Mouse (Mus musculus): ENCODE results near the gene Iqcc. TPM values are rescaled to one million over a fixed set of nuclear protein-coding genes. Genes with fewer than 3 reads are reported as not detected.

Iqcc gene
- polyA plus RNA-seq, 1 experiment from 2014 or later: 23.5 TPM

DNA sequence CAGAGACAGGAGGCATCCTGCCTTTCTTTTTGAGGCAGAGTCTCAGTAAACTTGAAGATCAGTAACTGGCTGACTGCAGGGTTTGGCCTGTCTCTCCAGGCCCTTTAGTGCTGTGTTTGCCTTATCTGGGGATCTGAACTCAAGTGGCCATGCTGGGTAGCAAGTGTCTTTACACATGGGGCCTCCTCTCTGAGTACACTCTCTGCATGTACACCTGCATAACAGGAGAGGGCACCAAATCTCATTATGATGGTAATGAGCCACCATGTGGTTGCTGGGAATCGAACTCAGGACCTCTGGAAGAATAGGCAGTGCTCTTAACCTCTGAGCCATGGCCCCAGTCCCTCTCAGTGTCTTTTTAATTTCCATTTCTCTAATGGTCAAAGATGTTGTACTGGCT, 36.6 kb downstream of the Iqcc start:
- Histone ChIP-seq H3K9ac (replicated peaks; ENCODE audit: low read length) (no peak overlapping the region), H3K9me3 (replicated peaks; ENCODE audit: control insufficient read depth, low read length) (no peaks in the 10 kb centered on the region), H3K4me2 (ENCODE audit: low read depth, low read length) (no peak overlapping the region), H3K4me3 (ENCODE audit: low read depth, low read length) (no peak overlapping the region), H3K27ac (replicated peaks; ENCODE audit: low read depth, low read length) (no peak overlapping the region), H3K4me1 (ENCODE audit: control insufficient read depth, insufficient read depth, low read length) (no peaks in the 10 kb centered on the region), H3K36me3 (replicated peaks; ENCODE audit: control insufficient read depth, insufficient read depth, low read depth, low read length) (no peaks in the 10 kb centered on the region), H3K27me3 (ENCODE audit: control insufficient read depth, insufficient read depth, low read length) (no peaks in the 10 kb centered on the region)
- DNase-seq (ENCODE audit: low spot score) (no peak), ATAC-seq (replicated peaks; ENCODE audit: insufficient number of reproducible peaks, low FRiP score, low TSS enrichment, low read depth) (no peak)
- WGBS: 94% methylated on average over 1 of the region's 1 CpGs

DNA sequence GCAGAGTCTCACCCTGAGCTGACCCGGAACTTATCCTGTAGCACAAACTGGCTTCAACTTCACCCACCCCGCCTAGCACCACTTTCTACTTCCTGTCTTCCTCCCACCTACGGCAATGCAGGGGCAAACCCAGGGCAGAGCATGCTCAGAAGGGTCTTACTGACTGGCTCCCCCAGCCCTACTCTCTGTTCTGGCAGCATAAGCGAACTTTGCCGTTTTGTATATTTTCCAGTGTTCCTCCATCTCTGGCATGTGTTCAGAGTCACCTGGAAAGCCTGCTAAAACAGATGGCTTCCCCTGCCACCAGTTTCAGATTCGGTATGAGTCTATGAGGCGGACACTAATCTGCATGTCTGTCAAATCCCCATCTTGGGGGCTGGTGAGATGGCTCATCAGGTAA, 38.6 kb downstream of the Iqcc start:
- Histone ChIP-seq H3K9me3 (replicated peaks; ENCODE audit: control insufficient read depth, low read length) (no peaks in the 10 kb centered on the region), H3K4me1 (ENCODE audit: control insufficient read depth, insufficient read depth, low read length) (no peaks in the 10 kb centered on the region), H3K4me2 (ENCODE audit: low read depth, low read length) (no peak overlapping the region), H3K36me3 (replicated peaks; ENCODE audit: control insufficient read depth, insufficient read depth, low read depth, low read length) (no peaks in the 10 kb centered on the region), H3K9ac (replicated peaks; ENCODE audit: low read length) (no peak overlapping the region), H3K4me3 (ENCODE audit: low read depth, low read length) (no peak overlapping the region), H3K27ac (replicated peaks; ENCODE audit: low read depth, low read length) (no peak overlapping the region), H3K27me3 (ENCODE audit: control insufficient read depth, insufficient read depth, low read length) (no peaks in the 10 kb centered on the region)
- DNase-seq (ENCODE audit: low spot score) (no peak), ATAC-seq (replicated peaks; ENCODE audit: insufficient number of reproducible peaks, low FRiP score, low TSS enrichment, low read depth) (no peak)
- 73% methylated on average over 7 of the region's 7 CpGs for WGBS

DNA sequence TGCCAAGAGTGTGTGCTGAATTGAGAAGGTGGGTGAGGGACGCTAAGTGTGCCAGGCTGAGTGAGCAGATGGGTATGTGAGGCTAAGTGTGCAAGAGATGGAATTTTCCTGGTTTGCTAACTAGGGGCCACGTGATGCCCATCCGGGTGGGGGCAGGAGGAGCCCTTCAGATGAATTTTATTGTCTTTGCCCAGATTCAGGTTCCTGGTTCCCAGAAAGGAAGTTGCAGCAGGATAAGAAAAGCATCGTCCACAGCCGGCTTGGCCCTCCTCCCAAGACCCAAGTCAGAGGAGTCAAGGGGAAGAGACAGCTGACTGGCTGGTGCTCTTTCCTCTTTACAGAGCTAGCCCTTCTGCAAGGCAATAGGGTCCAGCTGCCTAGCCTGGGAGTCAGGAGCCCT, 40.4 kb downstream of the Iqcc start, which contains the start of gene Fam167b:
Gene Fam167b, minus strand, starts transcription at position 84 of the 400 bp plus-strand sequence.
- no peak for ATAC-seq (replicated peaks; ENCODE audit: insufficient number of reproducible peaks, low FRiP score, low TSS enrichment, low read depth)
- no peak within 1 kb of the TSS for H3K27ac ChIP-seq (replicated peaks; ENCODE audit: low read depth, low read length)

DNA sequence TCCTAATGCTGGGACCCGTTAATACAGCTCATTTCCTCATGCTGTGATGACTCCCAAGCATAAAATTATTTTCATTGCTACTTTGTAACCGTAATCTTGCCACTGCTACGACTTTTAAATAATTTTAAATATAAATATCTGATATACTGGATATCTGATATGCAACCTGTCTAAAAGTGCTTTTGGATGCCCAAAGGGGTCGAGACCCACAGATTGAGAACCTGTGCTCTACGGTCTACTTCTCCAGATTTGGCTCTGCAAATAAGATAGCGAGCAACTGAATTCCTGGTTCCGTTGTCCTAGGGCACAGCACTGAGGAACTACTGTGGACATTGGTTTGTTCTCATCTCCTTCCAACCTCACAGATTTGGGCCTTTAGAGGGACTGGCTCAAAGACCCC, 41.2 kb downstream of the Iqcc start:
- Histone ChIP-seq H3K27me3 (ENCODE audit: control insufficient read depth, insufficient read depth, low read length) (no peaks in the 10 kb centered on the region), H3K36me3 (replicated peaks; ENCODE audit: control insufficient read depth, insufficient read depth, low read depth, low read length) (no peaks in the 10 kb centered on the region), H3K4me1 (ENCODE audit: control insufficient read depth, insufficient read depth, low read length) (no peaks in the 10 kb centered on the region), H3K27ac (replicated peaks; ENCODE audit: low read depth, low read length) (no peak overlapping the region), H3K4me3 (ENCODE audit: low read depth, low read length) (no peak overlapping the region), H3K9me3 (replicated peaks; ENCODE audit: control insufficient read depth, low read length) (no peaks in the 10 kb centered on the region), H3K4me2 (ENCODE audit: low read depth, low read length) (no peak overlapping the region), H3K9ac (replicated peaks; ENCODE audit: low read length) (no peak overlapping the region)
- WGBS: 84% methylated on average over 7 of the region's 7 CpGs
- ATAC-seq (replicated peaks; ENCODE audit: insufficient number of reproducible peaks, low FRiP score, low TSS enrichment, low read depth): no peak
- no peak for DNase-seq (ENCODE audit: low spot score)

More for the DNA sequence above, 40.4 kb downstream of the Iqcc start, which contains the start of gene Fam167b:
- H3K4me3 ChIP-seq (ENCODE audit: low read depth, low read length): no peak within 1 kb of the TSS
- no peaks in the 10 kb centered on the region for H3K36me3 ChIP-seq (replicated peaks; ENCODE audit: control insufficient read depth, insufficient read depth, low read depth, low read length)
- DNase-seq (ENCODE audit: low spot score): no peak
- no peaks in the 10 kb centered on the region for H3K9me3 ChIP-seq (replicated peaks; ENCODE audit: control insufficient read depth, low read length)
- no peaks in the 10 kb centered on the region for H3K27me3 ChIP-seq (ENCODE audit: control insufficient read depth, insufficient read depth, low read length)
- 88% methylated on average over 5 of the region's 5 CpGs for WGBS
- no peaks in the 10 kb centered on the region for H3K4me1 ChIP-seq (ENCODE audit: control insufficient read depth, insufficient read depth, low read length)
- no peak within 1 kb of the TSS for H3K9ac ChIP-seq (replicated peaks; ENCODE audit: low read length)
- no peak within 1 kb of the TSS for H3K4me2 ChIP-seq (ENCODE audit: low read depth, low read length)

DNA sequence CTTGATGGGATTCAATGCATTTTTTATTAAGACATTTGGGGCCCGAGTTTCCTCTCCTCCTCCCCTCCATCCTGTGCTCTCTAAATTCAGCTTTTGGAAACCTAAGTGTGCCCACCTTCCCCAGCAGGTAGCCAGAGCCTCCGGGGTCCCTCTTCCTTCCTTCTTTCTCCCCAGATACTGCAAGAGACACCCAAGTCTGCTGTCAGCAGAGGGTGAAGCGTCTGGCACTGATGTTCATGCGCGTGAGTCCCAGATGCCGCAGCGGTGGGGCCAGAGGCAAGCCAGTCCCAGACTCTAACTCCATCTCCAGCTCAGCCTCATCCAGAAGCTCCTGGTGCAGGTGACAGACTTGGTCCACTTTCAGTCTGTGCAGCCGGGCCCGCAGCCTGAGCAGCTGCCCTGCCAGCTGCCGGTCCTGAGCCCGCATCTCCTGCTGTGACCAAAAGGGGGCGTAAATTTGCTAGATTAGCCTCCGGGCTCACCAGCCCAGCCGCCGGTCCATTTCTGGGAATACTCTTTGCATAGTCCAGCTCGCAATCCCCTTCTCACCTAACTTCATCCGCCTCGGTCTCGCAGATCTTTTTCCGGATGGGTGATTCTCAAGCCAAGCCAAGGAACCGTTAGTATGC, 41.9 kb downstream of the Iqcc start:
- Histone ChIP-seq H3K27me3 (ENCODE audit: control insufficient read depth, insufficient read depth, low read length) (no peaks in the 10 kb centered on the region), H3K9me3 (replicated peaks; ENCODE audit: control insufficient read depth, low read length) (no peaks in the 10 kb centered on the region), H3K9ac (replicated peaks; ENCODE audit: low read length) (0 out of 2 replicates have a peak overlapping the region, but pooled peaks have one; percentile 9), H3K27ac (replicated peaks; ENCODE audit: low read depth, low read length) (no peak overlapping the region), H3K36me3 (replicated peaks; ENCODE audit: control insufficient read depth, insufficient read depth, low read depth, low read length) (no peaks in the 10 kb centered on the region), H3K4me1 (ENCODE audit: control insufficient read depth, insufficient read depth, low read length) (no peaks in the 10 kb centered on the region), H3K4me2 (ENCODE audit: low read depth, low read length) (no peak overlapping the region), H3K4me3 (ENCODE audit: low read depth, low read length) (no peak overlapping the region)
- DNase-seq (ENCODE audit: low spot score) (peak; percentile 73), ATAC-seq (replicated peaks; ENCODE audit: insufficient number of reproducible peaks, low FRiP score, low TSS enrichment, low read depth) (no peak)
- WGBS: 33% methylated on average over 21 of the region's 21 CpGs

DNA sequence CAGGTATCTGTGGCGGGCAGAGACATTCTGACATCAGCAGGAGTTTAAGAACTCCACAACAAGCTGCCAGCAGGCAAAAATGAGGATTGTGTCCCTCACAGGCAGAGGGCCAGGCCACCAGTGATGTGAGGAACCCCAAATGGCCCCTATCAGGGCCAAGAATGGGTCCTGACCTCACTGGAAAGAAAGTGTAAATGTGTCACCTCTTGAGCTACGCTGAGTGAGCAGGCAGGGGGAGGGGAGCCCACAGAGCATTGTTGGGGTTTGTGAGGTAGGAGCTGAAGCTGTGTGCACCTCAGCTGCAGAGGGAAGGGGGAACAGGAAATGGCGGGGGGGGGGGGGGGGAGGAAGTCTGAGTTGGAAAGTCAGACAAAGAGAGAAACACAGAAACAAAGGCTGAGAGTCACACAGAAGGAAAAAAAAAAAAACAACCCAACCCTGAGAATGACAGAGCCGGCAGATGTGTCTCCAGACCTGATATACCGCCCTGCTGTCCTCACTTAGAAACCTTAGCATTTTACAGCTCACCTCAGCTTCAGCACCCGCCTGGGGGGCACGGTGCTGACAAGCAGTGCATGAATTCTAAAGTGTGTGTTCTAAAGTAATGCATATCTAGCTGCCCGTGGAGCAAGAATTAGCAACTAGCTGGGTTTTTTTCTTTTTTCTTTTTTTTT, 43.6 kb downstream of the Iqcc start:
- H3K27ac ChIP-seq (replicated peaks; ENCODE audit: low read depth, low read length): no peak overlapping the region

DNA sequence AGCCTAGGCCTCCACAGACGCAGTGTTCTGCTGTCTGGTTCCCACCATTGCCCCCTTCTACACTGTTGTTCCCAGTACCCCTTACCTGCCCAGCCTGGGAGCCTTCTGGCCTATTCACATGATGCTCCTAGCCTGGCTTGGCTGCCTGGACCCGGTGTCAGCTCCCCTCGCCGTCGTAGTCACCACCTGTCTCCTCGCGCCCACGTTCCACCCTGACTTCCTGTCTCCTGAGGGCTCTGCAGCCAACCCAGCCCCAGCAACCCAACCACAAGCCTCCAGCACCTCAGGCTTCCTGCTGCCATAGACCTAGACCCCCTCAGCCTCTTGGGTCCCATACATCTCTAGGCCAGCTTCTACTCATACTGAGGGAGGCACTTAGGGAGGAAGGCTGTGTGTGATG, 45.5 kb downstream of the Iqcc start, which contains the start of gene Lck:
Gene Lck, minus strand, starts transcription at position 212 of the 400 bp plus-strand sequence.
- no peak for DNase-seq (ENCODE audit: low spot score)

More for the DNA sequence above, 43.6 kb downstream of the Iqcc start:
- no peak for ATAC-seq (replicated peaks; ENCODE audit: insufficient number of reproducible peaks, low FRiP score, low TSS enrichment, low read depth)
- Histone ChIP-seq H3K4me2 (ENCODE audit: low read depth, low read length) (no peak overlapping the region), H3K9me3 (replicated peaks; ENCODE audit: control insufficient read depth, low read length) (no peaks in the 10 kb centered on the region), H3K9ac (replicated peaks; ENCODE audit: low read length) (no peak overlapping the region), H3K27me3 (ENCODE audit: control insufficient read depth, insufficient read depth, low read length) (no peaks in the 10 kb centered on the region), H3K4me1 (ENCODE audit: control insufficient read depth, insufficient read depth, low read length) (no peaks in the 10 kb centered on the region), H3K36me3 (replicated peaks; ENCODE audit: control insufficient read depth, insufficient read depth, low read depth, low read length) (no peaks in the 10 kb centered on the region), H3K4me3 (ENCODE audit: low read depth, low read length) (no peak overlapping the region)
- WGBS: 49% methylated on average over 8 of the region's 8 CpGs
- peak; percentile 5 for DNase-seq (ENCODE audit: low spot score)

DNA sequence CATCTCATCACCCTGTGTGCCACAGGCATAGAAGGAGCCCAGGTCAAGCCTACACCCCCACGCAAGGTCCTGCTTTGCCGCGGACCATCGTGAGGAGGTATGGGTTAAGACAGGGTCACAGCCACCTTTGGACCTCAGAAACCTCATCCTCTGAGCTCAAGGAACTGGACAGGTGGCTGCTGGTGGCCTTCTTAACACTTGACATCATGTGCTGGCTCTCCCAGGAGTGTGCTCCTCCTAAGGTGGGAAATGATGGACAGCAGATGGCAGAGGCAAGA, 45.9 kb downstream of the Iqcc start:
- ATAC-seq (replicated peaks; ENCODE audit: insufficient number of reproducible peaks, low FRiP score, low TSS enrichment, low read depth) (no peak), DNase-seq (ENCODE audit: low spot score) (no peak)
- Histone ChIP-seq H3K4me2 (ENCODE audit: low read depth, low read length) (no peak overlapping the region), H3K4me3 (ENCODE audit: low read depth, low read length) (no peak overlapping the region), H3K27me3 (ENCODE audit: control insufficient read depth, insufficient read depth, low read length) (no peaks in the 10 kb centered on the region), H3K4me1 (ENCODE audit: control insufficient read depth, insufficient read depth, low read length) (no peaks in the 10 kb centered on the region), H3K9ac (replicated peaks; ENCODE audit: low read length) (no peak overlapping the region), H3K9me3 (replicated peaks; ENCODE audit: control insufficient read depth, low read length) (no peaks in the 10 kb centered on the region), H3K36me3 (replicated peaks; ENCODE audit: control insufficient read depth, insufficient read depth, low read depth, low read length) (no peaks in the 10 kb centered on the region), H3K27ac (replicated peaks; ENCODE audit: low read depth, low read length) (no peak overlapping the region)
- 92% methylated on average over 4 of the region's 4 CpGs for WGBS

More for the DNA sequence above, 45.5 kb downstream of the Iqcc start, which contains the start of gene Lck:
- Histone ChIP-seq H3K9ac (replicated peaks; ENCODE audit: low read length) (no peak within 1 kb of the TSS), H3K27me3 (ENCODE audit: control insufficient read depth, insufficient read depth, low read length) (no peaks in the 10 kb centered on the region), H3K4me2 (ENCODE audit: low read depth, low read length) (no peak within 1 kb of the TSS), H3K4me1 (ENCODE audit: control insufficient read depth, insufficient read depth, low read length) (no peaks in the 10 kb centered on the region), H3K4me3 (ENCODE audit: low read depth, low read length) (no peak within 1 kb of the TSS), H3K9me3 (replicated peaks; ENCODE audit: control insufficient read depth, low read length) (no peaks in the 10 kb centered on the region), H3K36me3 (replicated peaks; ENCODE audit: control insufficient read depth, insufficient read depth, low read depth, low read length) (no peaks in the 10 kb centered on the region), H3K27ac (replicated peaks; ENCODE audit: low read depth, low read length) (no peak within 1 kb of the TSS)
- no peak for ATAC-seq (replicated peaks; ENCODE audit: insufficient number of reproducible peaks, low FRiP score, low TSS enrichment, low read depth)
- 92% methylated on average over 8 of the region's 8 CpGs for WGBS
